Mouse (Mus musculus) stomach, embryonic 16.5 days (tissue): ENCODE measurements around the gene Cdh5. TPM values are rescaled to one million over a fixed set of nuclear protein-coding genes. Genes with fewer than 3 reads are reported as not detected.
"Not testable (repeated sequence)": the region's sequence is repeated elsewhere in the genome, so short reads cannot be mapped to it uniquely, and the experiment has no call there.

Experiments
- ATAC-seq: fragments of 200-750 bp; cut with Nextera tagmentation; 2 replicates; pipeline ENCODE4 v1.8.0; 2017; ENCODE audit warnings: moderate number of reproducible peaks, moderate TSS enrichment; ENCODE audit not compliant: insufficient read depth, low FRiP score
- H3K27ac ChIP-seq: fragments of 300-500 bp; sonication (generic); 2 replicates; pipeline ENCODE4 v1.5.1; 2014; ENCODE audit warnings: low read length
- H3K27me3 ChIP-seq: fragments of 300-500 bp; sonication (generic); 2 replicates; pipeline ENCODE4 v1.6.1; 2014; ENCODE audit warnings: low read length, control low read depth, mixed read lengths; ENCODE audit not compliant: control insufficient read depth, insufficient read depth
- H3K36me3 ChIP-seq: fragments of 300-500 bp; sonication (generic); 2 replicates; pipeline ENCODE4 v1.6.1; 2014; ENCODE audit warnings: low read length; ENCODE audit not compliant: control insufficient read depth, insufficient read depth
- H3K4me1 ChIP-seq: fragments of 300-500 bp; sonication (generic); 2 replicates; pipeline ENCODE4 v1.6.1; 2014; ENCODE audit warnings: low read length, control low read depth, mixed read lengths; ENCODE audit not compliant: control insufficient read depth, insufficient read depth
- H3K4me2 ChIP-seq: fragments of 300-500 bp; sonication (generic); 2 replicates; pipeline ENCODE4 v1.6.1; 2014; ENCODE audit warnings: low read depth, low read length, mixed read lengths
- H3K4me3 ChIP-seq: fragments of 300-500 bp; sonication (generic); replicated peaks from 2 replicates; pipeline ENCODE4 v1.5.1; 2014; ENCODE audit warnings: mild to moderate bottlenecking, low read length
- H3K9ac ChIP-seq: fragments of 300-500 bp; sonication (generic); 2 replicates; pipeline ENCODE4 v1.6.1; 2014; ENCODE audit warnings: low read length
- H3K9me3 ChIP-seq: fragments of 300-500 bp; sonication (generic); replicated peaks from 2 replicates; pipeline ENCODE4 v1.6.1; 2016; ENCODE audit warnings: low read length, control low read depth; ENCODE audit not compliant: control insufficient read depth
- WGBS: fragments of 180-500 bp; shearing (Covaris S2); extraction: QIAGEN DNeasy Blood & Tissue Kit; methylation state at CpG from one replicate; pipeline ENCODE4 v1.1.7; 2014; 5-methylcytosine and 5-hydroxymethylcytosine counted together
- polyA plus RNA-seq: library from polyadenylated mRNA; unstranded; fragments of >200 nt; fragmentation: Nextera tagmentation; extraction: Ambion mirVana; gene quantifications from 2 replicates; pipeline ENCODE4 v1.2.1, GENCODE M21; 2015

The Cdh5 gene
- polyA plus RNA-seq, 1 experiment from 2014 or later = 25.1 TPM

GRCm38 (mm10) chr8:104100724-104101123, 701 bp upstream of the Cdh5 start:
- not testable (repeated sequence) for H3K36me3 ChIP-seq, ATAC-seq, H3K4me1 ChIP-seq

GRCm38 (mm10) chr8:104103462-104103861, 2.0 kb downstream of the Cdh5 start:
- no peaks in the 10 kb centered on the region for H3K36me3 ChIP-seq
- no peaks in the 10 kb centered on the region for H3K9me3 ChIP-seq
- 59% methylated on average over 7 of the region's 7 CpGs for WGBS
- 0 out of 2 replicates have a peak overlapping the region, but pooled peaks have one; percentile 24 for H3K9ac ChIP-seq
- H3K27me3 ChIP-seq = no peaks in the 10 kb centered on the region
- peak overlapping the region; percentile 23 for H3K4me3 ChIP-seq
- H3K4me2 ChIP-seq = peak overlapping the region; percentile 11; the same call in 1 of the 2 replicates
- peaks cover 10% of the 10 kb centered on the region; the same call in 1 of the 2 replicates for H3K4me1 ChIP-seq
- no peak for ATAC-seq
- H3K27ac ChIP-seq = no peak overlapping the region

More at GRCm38 (mm10) chr8:104100724-104101123, 701 bp upstream of the Cdh5 start:
- not testable (repeated sequence) for H3K9me3 ChIP-seq, H3K27ac ChIP-seq, H3K4me3 ChIP-seq, H3K9ac ChIP-seq, H3K4me2 ChIP-seq, H3K27me3 ChIP-seq
- WGBS = 94% methylated on average over 6 of the region's 6 CpGs

GRCm38 (mm10) chr8:104105768-104106167, 4.3 kb downstream of the Cdh5 start:
- Histone ChIP-seq H3K9ac (0 out of 2 replicates have a peak overlapping the region, but pooled peaks have one; percentile 15), H3K27ac (no peak overlapping the region), H3K4me2 (peak overlapping the region; percentile 15), H3K9me3 (no peaks in the 10 kb centered on the region), H3K4me3 (no peak overlapping the region), H3K27me3 (no peaks in the 10 kb centered on the region), H3K4me1 (peaks cover 10% of the 10 kb centered on the region; the same call in 1 of the 2 replicates), H3K36me3 (no peaks in the 10 kb centered on the region)
- whole genome bisulfite sequencing = 41% methylated on average over 6 of the region's 6 CpGs
- no peak for ATAC-seq

GRCm38 (mm10) chr8:104106276-104106946, 5.0 kb downstream of the Cdh5 start:
- ATAC-seq = no peak
- H3K9me3 ChIP-seq = no peaks in the 10 kb centered on the region
- 70% methylated on average over 7 of the region's 7 CpGs for WGBS
- H3K36me3 ChIP-seq = no peaks in the 10 kb centered on the region
- no peaks in the 10 kb centered on the region for H3K27me3 ChIP-seq
- no peak overlapping the region for H3K4me3 ChIP-seq
- H3K4me2 ChIP-seq = 0 out of 2 replicates have a peak overlapping the region, but pooled peaks have one; percentile 15
- no peak overlapping the region for H3K9ac ChIP-seq
- no peak overlapping the region for H3K27ac ChIP-seq
- peaks cover 10% of the 10 kb centered on the region; the same call in 1 of the 2 replicates for H3K4me1 ChIP-seq

GRCm38 (mm10) chr8:104107111-104107510, 5.7 kb downstream of the Cdh5 start:
- Histone ChIP-seq H3K4me2 (no peak overlapping the region), H3K4me1 (peaks cover 10% of the 10 kb centered on the region; the same call in 1 of the 2 replicates), H3K36me3 (no peaks in the 10 kb centered on the region), H3K9ac (no peak overlapping the region), H3K27ac (no peak overlapping the region), H3K4me3 (no peak overlapping the region), H3K27me3 (no peaks in the 10 kb centered on the region), H3K9me3 (no peaks in the 10 kb centered on the region)
- ATAC-seq = no peak

- peaks cover 10% of the 10 kb centered on the region; the same call in 1 of the 2 replicates for H3K4me1 ChIP-seq
- H3K27me3 ChIP-seq = no peaks in the 10 kb centered on the region
- no peak overlapping the region for H3K9ac ChIP-seq
- ATAC-seq = peak; percentile 65; the same call in 1 of the 2 replicates
- no peaks in the 10 kb centered on the region for H3K36me3 ChIP-seq
- H3K9me3 ChIP-seq = no peaks in the 10 kb centered on the region
- no peak overlapping the region for H3K4me2 ChIP-seq
- H3K27ac ChIP-seq = no peak overlapping the region
- 41% methylated on average over 5 of the region's 5 CpGs for WGBS
- no peak overlapping the region for H3K4me3 ChIP-seq
Observed at GRCm38 (mm10) chr8:104108048-104108447, 6.6 kb downstream of the Cdh5 start.

- WGBS = 72% methylated on average over 10 of the region's 10 CpGs
- ATAC-seq = no peak
- no peaks in the 10 kb centered on the region for H3K36me3 ChIP-seq
Observed at GRCm38 (mm10) chr8:104110498-104111134, 9.2 kb downstream of the Cdh5 start.

GRCm38 (mm10) chr8:104121640-104122416, 20.4 kb downstream of the Cdh5 start:
- Histone ChIP-seq H3K9me3 (no peaks in the 10 kb centered on the region), H3K4me2 (no peak overlapping the region), H3K27ac (no peak overlapping the region), H3K9ac (no peak overlapping the region), H3K4me3 (no peak overlapping the region), H3K27me3 (no peaks in the 10 kb centered on the region), H3K4me1 (no peaks in the 10 kb centered on the region), H3K36me3 (no peaks in the 10 kb centered on the region)
- no peak for ATAC-seq
- 70% methylated on average over 12 of the region's 12 CpGs for WGBS

More at GRCm38 (mm10) chr8:104110498-104111134, 9.2 kb downstream of the Cdh5 start:
- Histone ChIP-seq H3K4me2 (no peak overlapping the region), H3K27ac (no peak overlapping the region), H3K9ac (no peak overlapping the region), H3K9me3 (no peaks in the 10 kb centered on the region), H3K27me3 (no peaks in the 10 kb centered on the region), H3K4me1 (peaks cover 7% of the 10 kb centered on the region; the same call in 1 of the 2 replicates), H3K4me3 (no peak overlapping the region)
